Mouse (Mus musculus): ENCODE measurements around the gene Wdr82. TPM values are rescaled to one million over a fixed set of nuclear protein-coding genes. Genes with fewer than 3 reads are reported as not detected.

Wdr82 gene
- total RNA-seq (2021) = 100 to 1,000 TPM; 127 to 132 TPM

- peak; percentile 90 to 91 for DNase-seq (ENCODE audit: low spot score in 2 of 2)
- intact Hi-C loops (cut with DNase I) = loop anchor here (5.0 kb wide), 1 partner anchor 42 kb away; no protein-coding TSS in a partner anchor
Observed at GRCm38 (mm10) chr9:106170556-106171345, at the start of gene Wdr82. Wdr82 (plus strand) TSS chr9:106170928.

- intact Hi-C loops (cut with DNase I) = no loop called here
- DNase-seq (ENCODE audit: low spot score in 2 of 2) = peak in 1 of 2 experiments; percentile 40
Observed at GRCm38 (mm10) chr9:106123599-106123998, 47.1 kb upstream of the Wdr82 start.

GRCm38 (mm10) chr9:106126786-106127251, 43.9 kb upstream of the Wdr82 start:
- intact Hi-C loops (cut with DNase I) = no loop called here
- DNase-seq (ENCODE audit: low spot score in 2 of 2) = no peak

GRCm38 (mm10) chr9:106129072-106129471, 41.7 kb upstream of the Wdr82 start:
- intact Hi-C loops (cut with DNase I) = no loop called here
- no peak for DNase-seq (ENCODE audit: low spot score in 2 of 2)

GRCm38 (mm10) chr9:106130250-106130649, 40.5 kb upstream of the Wdr82 start:
- intact Hi-C loops (cut with DNase I) = no loop called here
- DNase-seq (ENCODE audit: low spot score in 2 of 2) = no peak

GRCm38 (mm10) chr9:106137671-106138216, 33.0 kb upstream of the Wdr82 start:
- no peak for DNase-seq (ENCODE audit: low spot score in 2 of 2)
- intact Hi-C loops (cut with DNase I) = no loop called here

- intact Hi-C loops (cut with DNase I) = no loop called here
- no peak for DNase-seq (ENCODE audit: low spot score in 2 of 2)
Observed at GRCm38 (mm10) chr9:106139763-106140162, 31.0 kb upstream of the Wdr82 start.

- no peak for DNase-seq (ENCODE audit: low spot score in 2 of 2)
- intact Hi-C loops (cut with DNase I) = no loop called here
Observed at GRCm38 (mm10) chr9:106141955-106142354, 28.8 kb upstream of the Wdr82 start.

- DNase-seq (ENCODE audit: low spot score in 2 of 2) = no peak
- intact Hi-C loops (cut with DNase I) = no loop called here
Observed at GRCm38 (mm10) chr9:106144176-106144575, 26.6 kb upstream of the Wdr82 start.

GRCm38 (mm10) chr9:106145582-106145981, 25.1 kb upstream of the Wdr82 start:
- no peak for DNase-seq (ENCODE audit: low spot score in 2 of 2)
- intact Hi-C loops (cut with DNase I) = no loop called here

- intact Hi-C loops (cut with DNase I) = no loop called here
- DNase-seq (ENCODE audit: low spot score in 2 of 2) = no peak
Observed at GRCm38 (mm10) chr9:106147281-106147680, 23.4 kb upstream of the Wdr82 start.

- no peak for DNase-seq (ENCODE audit: low spot score in 2 of 2)
- intact Hi-C loops (cut with DNase I) = no loop called here
Observed at GRCm38 (mm10) chr9:106147851-106148431, 22.8 kb upstream of the Wdr82 start.

GRCm38 (mm10) chr9:106148541-106149398, 22.0 kb upstream of the Wdr82 start:
- intact Hi-C loops (cut with DNase I) = no loop called here
- no peak for DNase-seq (ENCODE audit: low spot score in 2 of 2)

GRCm38 (mm10) chr9:106149399-106149754, 21.4 kb upstream of the Wdr82 start:
- DNase-seq (ENCODE audit: low spot score in 2 of 2) = no peak
- intact Hi-C loops (cut with DNase I) = no loop called here

- no peak for DNase-seq (ENCODE audit: low spot score in 2 of 2)
- intact Hi-C loops (cut with DNase I) = no loop called here
Observed at GRCm38 (mm10) chr9:106154106-106154505, 16.6 kb upstream of the Wdr82 start.

GRCm38 (mm10) chr9:106156419-106156818, 14.3 kb upstream of the Wdr82 start:
- intact Hi-C loops (cut with DNase I) = no loop called here
- DNase-seq (ENCODE audit: low spot score in 2 of 2) = peak in 1 of 2 experiments; percentile 39

- intact Hi-C loops (cut with DNase I) = no loop called here
- no peak for DNase-seq (ENCODE audit: low spot score in 2 of 2)
Observed at GRCm38 (mm10) chr9:106156921-106157622, 13.7 kb upstream of the Wdr82 start.

- no peak for DNase-seq (ENCODE audit: low spot score in 2 of 2)
- intact Hi-C loops (cut with DNase I) = no loop called here
Observed at GRCm38 (mm10) chr9:106157623-106157925, 13.2 kb upstream of the Wdr82 start.

- DNase-seq (ENCODE audit: low spot score in 2 of 2) = no peak
- intact Hi-C loops (cut with DNase I) = no loop called here
Observed at GRCm38 (mm10) chr9:106158037-106158491, 12.7 kb upstream of the Wdr82 start, which contains the start of gene Glyctk. Glyctk (minus strand) TSS chr9:106158138.

All from left cerebral cortex, postnatal 36 days (tissue).